In genomic region chr6:51664049-51664448, GRCm38 (mm10) we compare ENCODE assay signal across 25 mouse cellular contexts.
"Had no signal": no experiment of that assay in that cellular context is flagged by ENCODE, and none has a peak within 500 bp of the region (broad histone marks: within the 10 kb centered on the region; RNA-seq: fewer than 3 reads in every experiment).

No protein-coding gene starts in this region.

- H3K4me1 ChIP-seq: heart, embryonic 10.5 days; heart, embryonic 12.5 days; hindbrain, embryonic 15.5 days; kidney, embryonic 15.5 days; limb, embryonic 13.5 days; limb, embryonic 15.5 days; liver, embryonic 12.5 days had no signal

- DNase-seq: gastrocnemius, adult 2 months; gastrocnemius, postnatal 10 days; gastrocnemius, postnatal 25 days; heart, adult 18-20 months; heart, postnatal 10 days; heart, postnatal 4 days; kidney, adult 11 months; kidney, adult 2 months; kidney, adult 9 months; kidney, postnatal 14 days; kidney, postnatal 36 days; layer of hippocampus, adult 9-11 months; layer of hippocampus, postnatal 36 days; left cerebral cortex, postnatal 4 days had no signal

- H3K4me3 ChIP-seq: gastrocnemius, adult 2 months; heart, embryonic 10.5 days; heart, embryonic 12.5 days; hindbrain, embryonic 10.5 days; hindbrain, embryonic 12.5 days; hindbrain, embryonic 15.5 days; kidney, embryonic 15.5 days; limb, embryonic 13.5 days; limb, embryonic 15.5 days; liver, embryonic 12.5 days had no signal

- H3K27me3 ChIP-seq: heart, embryonic 12.5 days; hindbrain, embryonic 12.5 days; hindbrain, embryonic 15.5 days; kidney, embryonic 15.5 days; limb, embryonic 13.5 days; limb, embryonic 15.5 days; liver, embryonic 12.5 days had no signal

- H3K9me3 ChIP-seq: kidney, embryonic 15.5 days; limb, embryonic 15.5 days had no signal

- H3K36me3 ChIP-seq: heart, embryonic 12.5 days; hindbrain, embryonic 12.5 days; hindbrain, embryonic 15.5 days; kidney, embryonic 15.5 days; limb, embryonic 13.5 days; limb, embryonic 15.5 days; liver, embryonic 12.5 days had no signal

- ATAC-seq: hindbrain, postnatal 0 days; intestine, embryonic 16.5 days; liver, embryonic 12.5 days had no signal
